Mouse (Mus musculus) kidney, embryonic 14.5 days (tissue): Measurements from ENCODE around the gene Cdyl2. TPM values are rescaled to one million over a fixed set of nuclear protein-coding genes. Genes with fewer than 3 reads are reported as not detected.

Experiments
- ATAC-seq: fragments of 200-750 bp; cut with Nextera tagmentation; 2 replicates; pipeline ENCODE4 v1.8.0; 2017; ENCODE audit warnings: moderate number of reproducible peaks, mild to moderate bottlenecking, moderate TSS enrichment, moderate library complexity; ENCODE audit not compliant: low FRiP score, low TSS enrichment
- H3K27ac ChIP-seq: fragments of 300-500 bp; sonication (generic); 2 replicates; pipeline ENCODE4 v1.5.1; 2014; ENCODE audit warnings: low read depth, mild to moderate bottlenecking, low read length, moderate library complexity, mixed read lengths
- H3K27me3 ChIP-seq: fragments of 300-500 bp; sonication (generic); 2 replicates; pipeline ENCODE4 v1.6.1; 2014; ENCODE audit warnings: mild to moderate bottlenecking, low read length; ENCODE audit not compliant: control insufficient read depth, insufficient read depth
- H3K36me3 ChIP-seq: fragments of 300-500 bp; sonication (generic); 2 replicates; pipeline ENCODE4 v1.6.1; 2014; ENCODE audit warnings: low read length, mixed read lengths; ENCODE audit not compliant: control insufficient read depth, insufficient read depth
- H3K4me1 ChIP-seq: fragments of 300-500 bp; sonication (generic); 2 replicates; pipeline ENCODE4 v1.6.1; 2014; ENCODE audit warnings: low read length, mixed read lengths; ENCODE audit not compliant: control insufficient read depth, insufficient read depth
- H3K4me2 ChIP-seq: fragments of 300-500 bp; sonication (generic); replicated peaks from 2 replicates; pipeline ENCODE4 v1.6.1; 2014; ENCODE audit warnings: low read depth, mild to moderate bottlenecking, low read length
- H3K4me3 ChIP-seq: fragments of 300-500 bp; sonication (generic); 2 replicates; pipeline ENCODE4 v1.5.1; 2014; ENCODE audit warnings: mild to moderate bottlenecking, low read length
- H3K9ac ChIP-seq: fragments of 300-500 bp; sonication (generic); 2 replicates; pipeline ENCODE4 v1.6.1; 2014; ENCODE audit warnings: low read depth, mild to moderate bottlenecking, low read length, moderate library complexity
- H3K9me3 ChIP-seq: fragments of 300-500 bp; sonication (generic); 2 replicates; pipeline ENCODE4 v1.6.1; 2016; ENCODE audit warnings: low read length; ENCODE audit not compliant: control insufficient read depth
- WGBS: fragments of 180-500 bp; shearing (Covaris S2); extraction: QIAGEN DNeasy Blood & Tissue Kit; methylation state at CpG from one replicate; pipeline ENCODE4 v1.1.7; 2014; 5-methylcytosine and 5-hydroxymethylcytosine counted together
- polyA plus RNA-seq: library from polyadenylated mRNA; unstranded; fragments of >200 nt; fragmentation: Nextera tagmentation; extraction: Ambion mirVana; gene quantifications from 2 replicates; pipeline ENCODE4 v1.2.1, GENCODE M21; 2014

Cdyl2 gene
- polyA plus RNA-seq, 1 experiment from 2014 or later: 9.2 TPM

- no peak overlapping the region for H3K4me2 ChIP-seq
- H3K27ac ChIP-seq: no peak overlapping the region
- peaks cover 3% of the 10 kb centered on the region; the same call in 1 of the 2 replicates for H3K9me3 ChIP-seq
- no peaks in the 10 kb centered on the region for H3K4me1 ChIP-seq
- ATAC-seq: no peak
- H3K27me3 ChIP-seq: no peaks in the 10 kb centered on the region
- H3K9ac ChIP-seq: no peak overlapping the region
- H3K4me3 ChIP-seq: no peak overlapping the region
- 77% methylated on average over 6 of the region's 6 CpGs for WGBS
- H3K36me3 ChIP-seq: no peaks in the 10 kb centered on the region
These were observed 133.1 kb downstream of the Cdyl2 start for GRCm38 (mm10) chr8:116599728-116600127.

- no peaks in the 10 kb centered on the region for H3K36me3 ChIP-seq
- H3K4me3 ChIP-seq: no peak overlapping the region
- H3K4me1 ChIP-seq: no peaks in the 10 kb centered on the region
- H3K27me3 ChIP-seq: no peaks in the 10 kb centered on the region
- 70% methylated on average over 10 of the region's 10 CpGs for WGBS
- no peaks in the 10 kb centered on the region for H3K9me3 ChIP-seq
- ATAC-seq: no peak
- H3K4me2 ChIP-seq: no peak overlapping the region
- H3K9ac ChIP-seq: no peak overlapping the region
- H3K27ac ChIP-seq: no peak overlapping the region
These were observed 141.6 kb downstream of the Cdyl2 start for GRCm38 (mm10) chr8:116591226-116591625.

- H3K4me3 ChIP-seq: no peak overlapping the region
These were observed 142.2 kb downstream of the Cdyl2 start for GRCm38 (mm10) chr8:116590546-116590945.

GRCm38 (mm10) chr8:116590106-116590505 is 142.7 kb downstream of the Cdyl2 start:
- no peaks in the 10 kb centered on the region for H3K4me1 ChIP-seq
- no peak overlapping the region for H3K4me2 ChIP-seq
- no peaks in the 10 kb centered on the region for H3K27me3 ChIP-seq
- H3K4me3 ChIP-seq: no peak overlapping the region
- no peaks in the 10 kb centered on the region for H3K9me3 ChIP-seq
- 77% methylated on average over 14 of the region's 14 CpGs for WGBS
- H3K9ac ChIP-seq: no peak overlapping the region
- H3K27ac ChIP-seq: no peak overlapping the region
- no peaks in the 10 kb centered on the region for H3K36me3 ChIP-seq
- no peak for ATAC-seq

More at GRCm38 (mm10) chr8:116590546-116590945, 142.2 kb downstream of the Cdyl2 start:
- no peaks in the 10 kb centered on the region for H3K9me3 ChIP-seq
- WGBS: 80% methylated on average over 4 of the region's 4 CpGs
- no peaks in the 10 kb centered on the region for H3K27me3 ChIP-seq
- H3K4me2 ChIP-seq: no peak overlapping the region
- ATAC-seq: no peak
- H3K9ac ChIP-seq: no peak overlapping the region
- no peak overlapping the region for H3K27ac ChIP-seq
- no peaks in the 10 kb centered on the region for H3K4me1 ChIP-seq
- H3K36me3 ChIP-seq: no peaks in the 10 kb centered on the region

- Histone ChIP-seq H3K27me3 (no peaks in the 10 kb centered on the region), H3K9ac (no peak overlapping the region), H3K4me3 (no peak overlapping the region), H3K4me2 (no peak overlapping the region), H3K4me1 (no peaks in the 10 kb centered on the region), H3K27ac (no peak overlapping the region), H3K9me3 (no peaks in the 10 kb centered on the region), H3K36me3 (no peaks in the 10 kb centered on the region)
- WGBS: 84% methylated on average over 19 of the region's 19 CpGs
- no peak for ATAC-seq
These were observed 144.9 kb downstream of the Cdyl2 start for GRCm38 (mm10) chr8:116587616-116588468.

GRCm38 (mm10) chr8:116581318-116582019 is 151.3 kb downstream of the Cdyl2 start:
- Histone ChIP-seq H3K36me3 (no peaks in the 10 kb centered on the region), H3K9ac (no peak overlapping the region), H3K27me3 (no peaks in the 10 kb centered on the region), H3K27ac (no peak overlapping the region), H3K4me2 (no peak overlapping the region), H3K9me3 (no peaks in the 10 kb centered on the region), H3K4me3 (no peak overlapping the region), H3K4me1 (no peaks in the 10 kb centered on the region)
- WGBS: 84% methylated on average over 11 of the region's 11 CpGs
- no peak for ATAC-seq

- WGBS: 83% methylated on average over 2 of the region's 2 CpGs
- peak; percentile 72; the same call in 1 of the 2 replicates for ATAC-seq
These were observed 156.1 kb downstream of the Cdyl2 start for GRCm38 (mm10) chr8:116576732-116577131.

GRCm38 (mm10) chr8:116573085-116573484 is 159.7 kb downstream of the Cdyl2 start:
- Histone ChIP-seq H3K9ac (no peak overlapping the region), H3K4me3 (no peak overlapping the region), H3K36me3 (no peaks in the 10 kb centered on the region), H3K27me3 (no peaks in the 10 kb centered on the region), H3K9me3 (no peaks in the 10 kb centered on the region), H3K4me2 (no peak overlapping the region), H3K27ac (no peak overlapping the region), H3K4me1 (no peaks in the 10 kb centered on the region)
- 93% methylated on average over 5 of the region's 5 CpGs for WGBS
- no peak for ATAC-seq

More at GRCm38 (mm10) chr8:116576732-116577131, 156.1 kb downstream of the Cdyl2 start:
- H3K4me3 ChIP-seq: no peak overlapping the region
- H3K36me3 ChIP-seq: no peaks in the 10 kb centered on the region
- H3K9me3 ChIP-seq: no peaks in the 10 kb centered on the region
- no peaks in the 10 kb centered on the region for H3K4me1 ChIP-seq
- H3K9ac ChIP-seq: no peak overlapping the region
- H3K27me3 ChIP-seq: no peaks in the 10 kb centered on the region
- no peak overlapping the region for H3K27ac ChIP-seq
- no peak overlapping the region for H3K4me2 ChIP-seq

- Histone ChIP-seq H3K27me3 (no peaks in the 10 kb centered on the region), H3K4me3 (no peak overlapping the region), H3K9ac (no peak overlapping the region), H3K27ac (no peak overlapping the region), H3K36me3 (no peaks in the 10 kb centered on the region), H3K4me1 (no peaks in the 10 kb centered on the region), H3K9me3 (no peaks in the 10 kb centered on the region), H3K4me2 (no peak overlapping the region)
- no peak for ATAC-seq
- WGBS: 87% methylated on average over 3 of the region's 3 CpGs
These were observed 180.0 kb downstream of the Cdyl2 start for GRCm38 (mm10) chr8:116552778-116553177.
